Mouse (Mus musculus): ENCODE results near the gene Ubp1. TPM values are rescaled to one million over a fixed set of nuclear protein-coding genes. Genes with fewer than 3 reads are reported as not detected.
"Not testable (repeated sequence)": the region's sequence is repeated elsewhere in the genome, so short reads cannot be mapped to it uniquely, and the experiment has no call there.

The Ubp1 gene
- total RNA-seq (2021) = 10 to 100 TPM; 47.0 to 65.1 TPM
- long read RNA-seq, experiment 1, transcript Ubp1-201 (16 exons, 3,742 nt) = major isoform, 12 of 46 reads
- long read RNA-seq, experiment 1, transcript Ubp1-202 (17 exons, 3,850 nt) = minor isoform, 5 of 46 reads
- long read RNA-seq, experiment 1, partial matches to known transcripts = 1 of 46 reads
- long read RNA-seq, experiment 1, other reads (novel, unspliced or antisense) = 21 of 46 reads
- long read RNA-seq, experiment 2, transcript Ubp1-202 (17 exons, 3,850 nt) = minor isoform, 5 of 41 reads
- long read RNA-seq, experiment 2, transcript Ubp1-201 (16 exons, 3,742 nt) = major isoform, 8 of 41 reads
- long read RNA-seq, experiment 2, partial matches to known transcripts = 4 of 41 reads
- long read RNA-seq, experiment 2, other reads (novel, unspliced or antisense) = 19 of 41 reads

GRCm38 (mm10) chr9:113930534-113931374 lies at the start of gene Ubp1:
Gene Ubp1 (plus strand): TSS chr9:113930934.
- peak; percentile 86 to 89 for DNase-seq (ENCODE audit: low spot score in 2 of 2)

- no peak for DNase-seq (ENCODE audit: low spot score in 2 of 2)
These were observed 35.8 kb upstream of the Ubp1 start for GRCm38 (mm10) chr9:113894903-113895302.

- peak in 1 of 2 experiments; percentile 20 for DNase-seq (ENCODE audit: low spot score in 2 of 2)
These were observed 27.6 kb upstream of the Ubp1 start for GRCm38 (mm10) chr9:113903136-113903535.

GRCm38 (mm10) chr9:113904315-113904714 lies 26.4 kb upstream of the Ubp1 start:
- not testable (repeated sequence) for DNase-seq (ENCODE audit: low spot score in 2 of 2)

GRCm38 (mm10) chr9:113915789-113916188 lies 14.9 kb upstream of the Ubp1 start:
- no peak for DNase-seq (ENCODE audit: low spot score in 2 of 2)

- DNase-seq (ENCODE audit: low spot score in 2 of 2) = no peak
These were observed 8.1 kb upstream of the Ubp1 start for GRCm38 (mm10) chr9:113922677-113923076.

GRCm38 (mm10) chr9:113924883-113925282 lies 5.9 kb upstream of the Ubp1 start:
- DNase-seq (ENCODE audit: low spot score in 2 of 2) = no peak

GRCm38 (mm10) chr9:113928591-113928990 lies 2.1 kb upstream of the Ubp1 start:
- no peak for DNase-seq (ENCODE audit: low spot score in 2 of 2)

- no peak for DNase-seq (ENCODE audit: low spot score in 2 of 2)
These were observed 1.1 kb upstream of the Ubp1 start for GRCm38 (mm10) chr9:113929676-113930075.

- DNase-seq (ENCODE audit: low spot score in 2 of 2) = peak; percentile 37 to 53
These were observed 803 bp downstream of the Ubp1 start for GRCm38 (mm10) chr9:113931375-113932099.

- no peak for DNase-seq (ENCODE audit: low spot score in 2 of 2)
These were observed 1.4 kb downstream of the Ubp1 start for GRCm38 (mm10) chr9:113932100-113932470.

- no peak for DNase-seq (ENCODE audit: low spot score in 2 of 2)
These were observed 1.8 kb downstream of the Ubp1 start for GRCm38 (mm10) chr9:113932501-113932900.

- DNase-seq (ENCODE audit: low spot score in 2 of 2) = no peak
These were observed 4.9 kb downstream of the Ubp1 start for GRCm38 (mm10) chr9:113935638-113936037.

GRCm38 (mm10) chr9:113939063-113939850 lies 8.5 kb downstream of the Ubp1 start:
- DNase-seq (ENCODE audit: low spot score in 2 of 2) = no peak

GRCm38 (mm10) chr9:113941103-113941805 lies 10.5 kb downstream of the Ubp1 start:
- DNase-seq (ENCODE audit: low spot score in 2 of 2) = no peak

GRCm38 (mm10) chr9:113943372-113943771 lies 12.6 kb downstream of the Ubp1 start:
- no peak for DNase-seq (ENCODE audit: low spot score in 2 of 2)

GRCm38 (mm10) chr9:113947216-113947615 lies 16.5 kb downstream of the Ubp1 start:
- no peak for DNase-seq (ENCODE audit: low spot score in 2 of 2)

GRCm38 (mm10) chr9:113957777-113958176 lies 27.0 kb downstream of the Ubp1 start:
- no peak for DNase-seq (ENCODE audit: low spot score in 2 of 2)

- DNase-seq (ENCODE audit: low spot score in 2 of 2) = no peak
These were observed 33.0 kb downstream of the Ubp1 start for GRCm38 (mm10) chr9:113963718-113964117.

GRCm38 (mm10) chr9:113964415-113964814 lies 33.7 kb downstream of the Ubp1 start:
- DNase-seq (ENCODE audit: low spot score in 2 of 2) = no peak

All from adrenal gland, adult 18-20 months (tissue).